Comparison of ENCODE assay signal across 32 mouse cellular contexts in the genomic region with DNA sequence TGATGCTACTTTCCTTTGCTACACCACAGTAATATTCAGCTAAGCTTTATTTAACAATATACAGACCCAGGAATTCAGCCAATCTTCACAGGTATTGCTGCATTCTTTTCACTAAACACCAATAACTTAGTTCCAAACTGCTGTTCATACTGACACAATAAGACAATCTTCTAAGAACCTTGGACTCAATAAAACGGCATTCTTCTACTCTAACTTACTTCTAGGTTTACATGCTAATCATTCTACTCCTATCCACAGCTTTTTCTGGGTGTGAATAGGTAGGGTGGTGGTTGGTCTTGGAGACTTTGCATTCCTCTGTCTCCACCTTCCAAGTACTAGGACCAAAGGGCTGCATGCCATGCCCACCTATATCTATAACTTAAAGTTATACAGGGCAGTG.
"Had no signal": no experiment of that assay in that cellular context is flagged by ENCODE, and none has a peak within 500 bp of the region (broad histone marks: within the 10 kb centered on the region; RNA-seq: fewer than 3 reads in every experiment).

No protein-coding gene starts in this region.

- H3K4me1 ChIP-seq: limb, embryonic 10.5 days; limb, embryonic 12.5 days; limb, embryonic 13.5 days; limb, embryonic 15.5 days; lung, embryonic 15.5 days; megakaryocyte, embryonic 14.5 days; midbrain, embryonic 12.5 days; midbrain, embryonic 13.5 days; midbrain, embryonic 15.5 days; neural tube, embryonic 12.5 days had no signal

- H3K9ac ChIP-seq: limb, embryonic 12.5 days; limb, embryonic 13.5 days; limb, embryonic 15.5 days; liver, embryonic 12.5 days; liver, embryonic 13.5 days; liver, embryonic 14.5 days; liver, embryonic 15.5 days; liver, postnatal 0 days; lung, embryonic 14.5 days; lung, embryonic 15.5 days; midbrain, embryonic 12.5 days; midbrain, embryonic 13.5 days; midbrain, embryonic 15.5 days; neural tube, embryonic 12.5 days had no signal

- H3K4me3 ChIP-seq: limb, embryonic 10.5 days; limb, embryonic 12.5 days; limb, embryonic 13.5 days; limb, embryonic 15.5 days; liver, embryonic 12.5 days; liver, embryonic 13.5 days; liver, embryonic 15.5 days; lung, embryonic 15.5 days; megakaryocyte, embryonic 14.5 days; midbrain, embryonic 10.5 days; midbrain, embryonic 12.5 days; midbrain, embryonic 13.5 days; midbrain, embryonic 15.5 days; myocyte; neural tube, embryonic 12.5 days had no signal

- H3K4me2 ChIP-seq: limb, embryonic 12.5 days; limb, embryonic 13.5 days; limb, embryonic 15.5 days; liver, embryonic 11.5 days; liver, embryonic 12.5 days; liver, embryonic 13.5 days; liver, embryonic 15.5 days; lung, embryonic 14.5 days; lung, embryonic 15.5 days; midbrain, embryonic 11.5 days; midbrain, embryonic 12.5 days; midbrain, embryonic 13.5 days; midbrain, embryonic 15.5 days; neural tube, embryonic 12.5 days had no signal

- H3K27ac ChIP-seq: limb, embryonic 10.5 days; limb, embryonic 12.5 days; limb, embryonic 13.5 days; limb, embryonic 15.5 days; liver, embryonic 12.5 days; liver, embryonic 13.5 days; liver, embryonic 14.5 days; liver, embryonic 15.5 days; lung, embryonic 15.5 days; macrophage; midbrain, embryonic 10.5 days; midbrain, embryonic 12.5 days; midbrain, embryonic 13.5 days; midbrain, embryonic 15.5 days; neural tube, embryonic 12.5 days had no signal

- DNase-seq: left cerebral cortex, postnatal 4 days; liver; liver, embryonic 13.5 days; liver, postnatal 0 days; lung, adult 18-20 months; lung, adult 2 months; lung, embryonic 14.5 days; lung, postnatal 10 days; lung, postnatal 14 days; lung, postnatal 36 days; lung, postnatal 4 days; midbrain, embryonic 14.5 days had no signal

- H3K36me3 ChIP-seq: liver, embryonic 13.5 days had no signal

- H3K9me3 ChIP-seq: limb, embryonic 10.5 days; limb, embryonic 12.5 days; limb, embryonic 13.5 days; limb, embryonic 15.5 days; liver, embryonic 12.5 days; liver, embryonic 13.5 days; liver, embryonic 15.5 days; lung, embryonic 15.5 days; megakaryocyte, embryonic 14.5 days; midbrain, embryonic 10.5 days; midbrain, embryonic 12.5 days; midbrain, embryonic 13.5 days; midbrain, embryonic 15.5 days; neural tube, embryonic 12.5 days had no signal

- H3K27me3 ChIP-seq: limb, embryonic 12.5 days; limb, embryonic 13.5 days; limb, embryonic 15.5 days; liver, embryonic 12.5 days; liver, embryonic 13.5 days; liver, embryonic 15.5 days; lung, embryonic 15.5 days; megakaryocyte, embryonic 14.5 days; midbrain, embryonic 12.5 days; midbrain, embryonic 13.5 days; midbrain, embryonic 15.5 days; neural tube, embryonic 12.5 days had no signal

- ATAC-seq: liver, embryonic 12.5 days; liver, postnatal 0 days; lung, postnatal 0 days; midbrain, embryonic 13.5 days; midbrain, embryonic 15.5 days; midbrain, embryonic 16.5 days had no signal
